Mouse (Mus musculus) forebrain, embryonic 11.5 days (tissue): ENCODE results near the gene Tspo2. TPM values are rescaled to one million over a fixed set of nuclear protein-coding genes. Genes with fewer than 3 reads are reported as not detected.

Experiments
- ATAC-seq: fragments of 200-750 bp; cut with Nextera tagmentation; replicated peaks from 2 replicates; pipeline ENCODE4 v1.8.0; 2017; ENCODE audit warnings: moderate TSS enrichment; ENCODE audit not compliant: low FRiP score
- DNase-seq: peaks from one replicate; pipeline ENCODE4 v3.0.0-alpha.2; 2017; ENCODE audit warnings: low spot score
- H3K27ac ChIP-seq: fragments of 300-500 bp; sonication (generic); 2 replicates; pipeline ENCODE4 v1.5.1; 2014; ENCODE audit warnings: low read depth, low read length
- H3K27me3 ChIP-seq: fragments of 300-500 bp; sonication (generic); 2 replicates; pipeline ENCODE4 v1.6.1; 2014; ENCODE audit warnings: mild to moderate bottlenecking, low read length, mixed read lengths; ENCODE audit not compliant: control insufficient read depth, insufficient read depth
- H3K36me3 ChIP-seq: fragments of 300-500 bp; sonication (generic); 2 replicates; pipeline ENCODE4 v1.6.1; 2014; ENCODE audit warnings: mild to moderate bottlenecking, low read length, moderate library complexity, mixed read lengths; ENCODE audit not compliant: control insufficient read depth, insufficient read depth
- H3K4me1 ChIP-seq: fragments of 300-500 bp; sonication (generic); replicated peaks from 2 replicates; pipeline ENCODE4 v1.6.1; 2014; ENCODE audit warnings: low read length, mixed read lengths; ENCODE audit not compliant: control insufficient read depth, insufficient read depth
- H3K4me2 ChIP-seq: fragments of 300-500 bp; sonication (generic); 2 replicates; pipeline ENCODE4 v1.6.1; 2014; ENCODE audit warnings: low read depth, mild to moderate bottlenecking, low read length, moderate library complexity, mixed read lengths; ENCODE audit not compliant: severe bottlenecking
- H3K4me3 ChIP-seq: fragments of 300-500 bp; sonication (generic); 2 replicates; pipeline ENCODE4 v1.5.1; 2014; ENCODE audit warnings: low read depth, low read length
- H3K9ac ChIP-seq: fragments of 300-500 bp; sonication (generic); 2 replicates; pipeline ENCODE4 v1.6.1; 2014; ENCODE audit warnings: low read length
- H3K9me3 ChIP-seq: fragments of 300-500 bp; sonication (generic); 2 replicates; pipeline ENCODE4 v1.6.1; 2016; ENCODE audit warnings: low read length, mixed read lengths; ENCODE audit not compliant: control insufficient read depth
- WGBS: fragments of 180-500 bp; shearing (Covaris S2); extraction: QIAGEN DNeasy Blood & Tissue Kit; methylation state at CpG from one replicate; pipeline ENCODE4 v1.1.7; 2014; 5-methylcytosine and 5-hydroxymethylcytosine counted together
- polyA plus RNA-seq: library from polyadenylated mRNA; unstranded; fragments of >200 nt; fragmentation: Nextera tagmentation; extraction: Ambion mirVana; gene quantifications from 2 replicates; pipeline ENCODE4 v1.2.1, GENCODE M21; 2014

Tspo2 gene
- polyA plus RNA-seq, 1 experiment from 2014 or later = 0.63 TPM

DNA sequence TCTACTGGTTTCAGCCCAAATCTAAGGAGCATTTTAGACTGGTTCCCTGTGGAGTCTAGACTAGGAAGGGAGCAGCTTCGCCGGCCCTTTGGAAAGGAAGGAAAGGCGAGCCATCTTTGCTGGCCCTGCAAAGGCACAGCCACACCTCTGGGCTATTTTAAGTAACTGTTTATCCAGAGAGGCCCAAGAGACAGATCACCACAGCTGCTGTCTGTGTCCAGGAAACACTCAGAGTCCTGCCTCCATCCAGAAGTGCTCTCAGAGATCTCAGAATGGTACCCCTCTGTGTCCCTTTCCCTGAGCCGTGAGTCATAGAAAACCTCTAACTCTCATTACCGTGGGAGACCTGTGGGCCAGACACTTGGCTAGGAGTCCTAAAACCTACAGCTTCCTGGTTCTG is 20.9 kb downstream of the Tspo2 start:
- Histone ChIP-seq H3K36me3 (no peaks in the 10 kb centered on the region), H3K4me1 (no peaks in the 10 kb centered on the region; the same call in 1 of the 2 replicates), H3K9ac (no peak overlapping the region), H3K9me3 (no peaks in the 10 kb centered on the region), H3K4me2 (no peak overlapping the region), H3K4me3 (no peak overlapping the region), H3K27ac (no peak overlapping the region), H3K27me3 (no peaks in the 10 kb centered on the region)
- no peak for DNase-seq
- ATAC-seq = no peak
- 64% methylated on average over 5 of the region's 5 CpGs for WGBS

DNA sequence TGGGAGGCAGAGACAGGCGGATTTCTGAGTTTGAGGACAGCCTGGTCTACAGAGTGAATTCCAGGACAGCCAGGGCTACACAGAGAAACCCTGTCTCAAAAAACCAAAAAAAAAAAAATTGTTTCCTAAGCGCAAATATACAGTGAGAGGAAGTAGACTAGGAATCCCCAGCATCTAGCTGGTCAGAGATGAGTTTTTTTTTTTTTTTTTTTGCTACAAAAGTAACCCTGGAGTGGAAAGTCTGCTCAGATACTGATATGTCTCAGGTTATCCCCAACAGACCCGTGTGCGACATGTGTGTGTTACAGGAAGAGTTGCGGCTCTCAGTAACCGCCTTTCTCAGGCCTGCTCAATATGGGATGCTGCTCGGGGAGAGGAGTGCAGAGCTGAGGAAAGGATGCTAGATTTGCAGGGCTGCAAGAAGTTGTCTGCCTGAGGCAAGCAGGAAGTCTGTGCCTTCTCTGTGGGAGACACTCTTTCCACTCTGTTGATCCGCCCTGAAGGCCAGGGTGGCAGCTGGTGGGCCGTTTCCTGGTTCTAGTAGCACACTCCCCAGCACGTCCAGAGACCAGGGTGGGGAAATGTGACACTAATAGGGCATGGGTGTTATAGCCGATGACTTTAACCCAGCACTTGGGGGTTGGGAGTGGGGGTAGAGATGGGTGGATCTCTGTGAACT is 23.3 kb downstream of the Tspo2 start:
- Histone ChIP-seq H3K4me3 (no peak overlapping the region), H3K9me3 (no peaks in the 10 kb centered on the region), H3K4me2 (no peak overlapping the region), H3K9ac (no peak overlapping the region), H3K4me1 (no peaks in the 10 kb centered on the region; the same call in 1 of the 2 replicates), H3K27ac (no peak overlapping the region), H3K27me3 (no peaks in the 10 kb centered on the region), H3K36me3 (no peaks in the 10 kb centered on the region)
- no peak for DNase-seq
- no peak for ATAC-seq
- 63% methylated on average over 11 of the region's 11 CpGs for WGBS

GRCm38 (mm10) chr17:48426991-48427750 is 24.2 kb downstream of the Tspo2 start:
- WGBS = 71% methylated on average over 13 of the region's 13 CpGs

GRCm38 (mm10) chr17:48425823-48426612 is 25.3 kb downstream of the Tspo2 start:
- Histone ChIP-seq H3K4me3 (no peak overlapping the region), H3K27me3 (no peaks in the 10 kb centered on the region), H3K36me3 (no peaks in the 10 kb centered on the region), H3K4me2 (no peak overlapping the region), H3K27ac (no peak overlapping the region), H3K9ac (no peak overlapping the region; the same call in 1 of the 2 replicates), H3K9me3 (no peaks in the 10 kb centered on the region), H3K4me1 (no peaks in the 10 kb centered on the region; the same call in 1 of the 2 replicates)
- no peak for ATAC-seq
- no peak for DNase-seq
- WGBS = 46% methylated on average over 9 of the region's 9 CpGs

More at GRCm38 (mm10) chr17:48426991-48427750, 24.2 kb downstream of the Tspo2 start:
- Histone ChIP-seq H3K27ac (no peak overlapping the region), H3K9me3 (no peaks in the 10 kb centered on the region), H3K36me3 (no peaks in the 10 kb centered on the region), H3K4me1 (no peaks in the 10 kb centered on the region; the same call in 1 of the 2 replicates), H3K27me3 (no peaks in the 10 kb centered on the region), H3K9ac (no peak overlapping the region), H3K4me2 (no peak overlapping the region), H3K4me3 (no peak overlapping the region)
- DNase-seq = no peak
- ATAC-seq = no peak

DNA sequence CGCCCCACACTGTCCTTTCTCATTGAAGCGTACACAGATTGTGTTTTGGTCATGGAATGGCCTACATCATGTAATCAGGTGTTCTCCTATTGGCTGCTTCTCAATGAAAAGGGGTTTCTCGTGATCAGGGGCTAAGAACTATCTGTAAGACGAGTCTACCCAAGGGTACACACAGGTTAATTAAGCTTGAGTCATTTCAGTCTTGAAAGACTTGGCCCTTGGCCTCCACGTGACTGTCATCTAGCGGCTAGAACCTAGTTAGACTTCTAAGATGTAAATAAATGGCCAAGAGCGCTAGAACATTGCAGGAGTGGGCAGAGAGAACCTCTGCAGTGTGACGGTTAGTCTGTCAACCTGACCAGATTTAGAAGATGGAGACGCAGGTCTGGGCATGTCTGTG is 27.1 kb downstream of the Tspo2 start:
- Histone ChIP-seq H3K9me3 (no peaks in the 10 kb centered on the region), H3K36me3 (no peaks in the 10 kb centered on the region), H3K9ac (no peak overlapping the region), H3K27ac (no peak overlapping the region), H3K27me3 (no peaks in the 10 kb centered on the region), H3K4me1 (no peaks in the 10 kb centered on the region; the same call in 1 of the 2 replicates), H3K4me2 (no peak overlapping the region), H3K4me3 (no peak overlapping the region)
- no peak for DNase-seq
- ATAC-seq = no peak
- 88% methylated on average over 9 of the region's 9 CpGs for whole genome bisulfite sequencing

DNA sequence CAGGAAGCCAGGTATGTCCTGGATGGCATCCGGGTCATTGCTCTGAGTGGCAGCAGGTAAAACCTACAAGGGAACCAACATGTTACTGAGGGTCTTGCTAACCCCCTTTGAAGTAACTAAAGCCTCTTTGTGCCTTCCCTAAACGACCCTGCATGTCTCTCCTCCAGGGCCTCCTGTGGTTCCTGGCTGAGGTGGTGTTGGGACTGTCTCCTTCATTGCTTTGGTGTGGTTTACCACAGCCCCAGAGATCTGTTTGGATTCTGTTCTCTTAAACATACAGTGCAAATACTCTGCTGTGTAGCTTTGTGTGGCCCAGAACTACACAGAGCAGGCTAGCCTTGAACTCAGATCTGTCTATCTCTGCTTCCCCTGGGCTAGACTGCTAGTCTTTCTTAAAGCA is 31.8 kb downstream of the Tspo2 start:
- DNase-seq (no peak), ATAC-seq (no peak)
- 68% methylated on average over 2 of the region's 2 CpGs for WGBS
- Histone ChIP-seq H3K9ac (no peak overlapping the region), H3K4me1 (no peaks in the 10 kb centered on the region), H3K4me3 (no peak overlapping the region), H3K27ac (no peak overlapping the region), H3K9me3 (no peaks in the 10 kb centered on the region), H3K4me2 (no peak overlapping the region), H3K36me3 (no peaks in the 10 kb centered on the region; the same call in 1 of the 2 replicates), H3K27me3 (no peaks in the 10 kb centered on the region)

DNA sequence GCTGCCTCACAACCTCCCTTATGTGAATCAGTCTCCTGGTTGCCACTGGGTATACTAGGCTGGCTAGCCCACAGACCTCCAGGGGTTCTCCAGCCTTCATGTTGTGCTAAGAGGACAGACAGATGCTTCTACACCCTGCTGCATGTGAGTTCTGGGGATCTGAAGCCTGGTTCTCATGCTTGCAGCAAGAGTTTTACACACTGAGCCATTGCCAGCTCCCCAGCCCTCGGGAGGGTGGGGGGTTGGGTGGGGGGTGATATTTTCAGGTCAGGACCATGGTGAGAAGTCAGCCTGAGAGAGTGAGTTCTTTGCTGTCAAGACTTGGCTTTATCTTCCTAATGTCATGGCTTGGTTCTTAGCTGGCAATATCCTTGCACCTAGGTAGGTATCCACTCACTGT is 32.5 kb downstream of the Tspo2 start:
- no peaks in the 10 kb centered on the region for H3K27me3 ChIP-seq
- no peaks in the 10 kb centered on the region for H3K4me1 ChIP-seq
- no peaks in the 10 kb centered on the region; the same call in 1 of the 2 replicates for H3K36me3 ChIP-seq
- 86% methylated on average over 1 of the region's 1 CpGs for WGBS
- ATAC-seq = no peak
- H3K4me2 ChIP-seq = no peak overlapping the region
- H3K9me3 ChIP-seq = no peaks in the 10 kb centered on the region
- DNase-seq = no peak
- H3K9ac ChIP-seq = no peak overlapping the region
- no peak overlapping the region for H3K27ac ChIP-seq
- H3K4me3 ChIP-seq = no peak overlapping the region

DNA sequence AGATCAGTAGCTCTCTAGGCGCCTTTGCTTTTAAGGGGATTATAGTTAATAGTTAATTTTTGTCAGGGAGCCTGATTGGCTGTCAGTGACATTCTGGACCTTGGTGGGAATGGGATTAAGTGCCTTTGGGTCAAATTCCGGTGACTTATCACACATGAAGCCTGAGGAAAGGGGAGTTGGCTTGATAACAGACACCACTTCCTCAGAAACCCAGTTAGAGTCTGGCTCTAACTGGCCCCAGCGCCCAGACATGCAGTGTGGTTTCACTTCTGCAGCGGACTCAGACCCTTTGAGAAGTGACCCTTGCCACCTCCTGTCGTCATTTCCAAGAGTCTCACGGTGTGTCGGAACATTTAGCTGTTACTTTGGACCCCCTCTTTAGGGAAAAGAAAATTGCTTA is 33.1 kb downstream of the Tspo2 start:
- no peak for DNase-seq

More for the DNA sequence above, 33.1 kb downstream of the Tspo2 start:
- Histone ChIP-seq H3K4me3 (no peak overlapping the region), H3K9ac (no peak overlapping the region), H3K9me3 (no peaks in the 10 kb centered on the region), H3K4me1 (no peaks in the 10 kb centered on the region), H3K27ac (no peak overlapping the region), H3K36me3 (no peaks in the 10 kb centered on the region; the same call in 1 of the 2 replicates), H3K27me3 (no peaks in the 10 kb centered on the region), H3K4me2 (no peak overlapping the region)
- WGBS = 84% methylated on average over 7 of the region's 7 CpGs
- ATAC-seq = no peak
